Mouse (Mus musculus): ENCODE measurements around the gene Morc3. TPM values are rescaled to one million over a fixed set of nuclear protein-coding genes. Genes with fewer than 3 reads are reported as not detected.

Gene Morc3
- polyA plus RNA-seq (2017; shearing (Covaris generic)) = 112 TPM

GRCm38 (mm10) chr16:93831627-93832395, at the start of gene Morc3:
Gene Morc3, plus strand, starts transcription at chr16:93832121.

DNA sequence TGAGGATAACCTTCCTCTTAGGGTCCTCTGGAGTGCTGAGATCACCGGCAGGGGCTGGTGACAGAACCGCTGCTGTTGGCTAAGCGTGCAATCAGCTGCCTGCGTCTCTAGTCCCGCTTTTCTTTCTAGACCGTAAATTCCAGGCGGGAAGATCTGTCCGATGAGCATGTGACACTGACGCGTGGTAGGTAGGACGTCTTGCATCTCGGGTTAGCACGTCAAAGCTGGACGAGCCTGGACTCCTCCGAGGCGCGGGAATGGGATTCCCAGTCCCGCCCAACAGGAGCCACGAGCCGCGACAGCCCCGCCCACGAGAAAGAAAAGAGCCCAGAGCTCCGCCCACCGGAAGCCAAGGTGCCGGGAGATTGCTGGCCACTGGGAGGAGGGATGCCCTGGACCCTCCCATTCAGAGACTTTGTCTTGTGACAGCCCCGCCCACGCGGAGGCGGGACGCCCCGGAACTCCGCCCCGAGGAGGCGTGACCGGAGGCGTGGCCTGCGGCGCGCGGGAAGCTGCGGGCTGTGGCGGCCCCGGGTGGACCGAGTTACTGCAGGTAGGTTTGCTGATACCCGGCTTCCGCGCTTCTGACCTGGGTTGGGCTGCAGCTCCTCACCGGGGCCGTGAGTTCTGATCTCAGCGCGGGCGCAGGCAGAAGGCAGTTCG, 51.6 kb downstream of the Morc3 start, which contains the start of gene Chaf1b:
Chaf1b (plus strand) TSS at position 479 of the 663 bp plus-strand sequence.

Other genes starting within 250 kb of the Morc3 start
- 39.0 TPM for gene Setd4, start 228.1 kb upstream of the Morc3 start, polyA plus RNA-seq (2017; shearing (Covaris generic))
- 75.8 TPM for gene Cbr1, start 226.3 kb upstream of the Morc3 start, polyA plus RNA-seq (2017; shearing (Covaris generic))
- gene Gm5678, start 204.0 kb upstream of the Morc3 start, polyA plus RNA-seq (2017; shearing (Covaris generic)) = not detected
- gene Cbr3, start 148.9 kb upstream of the Morc3 start, polyA plus RNA-seq (2017; shearing (Covaris generic)) = not detected
- 43.6 TPM for gene Dop1b, start 120.2 kb upstream of the Morc3 start, polyA plus RNA-seq (2017; shearing (Covaris generic))
- gene Chaf1b, start 51.8 kb downstream of the Morc3 start, polyA plus RNA-seq (2017; shearing (Covaris generic)) = 27.1 TPM
- gene Cldn14, start 176.7 kb downstream of the Morc3 start, polyA plus RNA-seq (2017; shearing (Covaris generic)) = not detected